Mouse (Mus musculus) midbrain, embryonic 12.5 days (tissue): ENCODE data around the gene Heatr3. TPM values are rescaled to one million over a fixed set of nuclear protein-coding genes. Genes with fewer than 3 reads are reported as not detected.
A peak's percentile ranks its signal among the peaks of the same experiment; 100 is the strongest.
"Not testable (repeated sequence)": the region's sequence is repeated elsewhere in the genome, so short reads cannot be mapped to it uniquely, and the experiment has no call there.

Experiments
- ATAC-seq: fragments of 200-750 bp; cut with Nextera tagmentation; 2 replicates; pipeline ENCODE4 v1.8.0; 2017; ENCODE audit warnings: low read depth, moderate TSS enrichment, moderate library complexity; ENCODE audit not compliant: low FRiP score
- H3K27ac ChIP-seq: fragments of 300-500 bp; sonication (generic); replicated peaks from 2 replicates; pipeline ENCODE4 v1.5.1; 2016; ENCODE audit warnings: mild to moderate bottlenecking
- H3K27me3 ChIP-seq: fragments of 300-500 bp; sonication (generic); 2 replicates; pipeline ENCODE4 v1.6.1; 2016; ENCODE audit warnings: mild to moderate bottlenecking
- H3K36me3 ChIP-seq: fragments of 300-500 bp; sonication (generic); 2 replicates; pipeline ENCODE4 v1.6.1; 2016
- H3K4me1 ChIP-seq: fragments of 300-500 bp; sonication (generic); 2 replicates; pipeline ENCODE4 v1.6.1; 2016
- H3K4me2 ChIP-seq: fragments of 300-500 bp; sonication (generic); replicated peaks from 2 replicates; pipeline ENCODE4 v1.6.1; 2016; ENCODE audit warnings: mild to moderate bottlenecking, moderate library complexity
- H3K4me3 ChIP-seq: fragments of 300-500 bp; sonication (generic); 2 replicates; pipeline ENCODE4 v1.5.1; 2016; ENCODE audit warnings: mild to moderate bottlenecking
- H3K9ac ChIP-seq: fragments of 300-500 bp; sonication (generic); replicated peaks from 2 replicates; pipeline ENCODE4 v1.6.1; 2016; ENCODE audit warnings: mild to moderate bottlenecking, moderate library complexity
- H3K9me3 ChIP-seq: fragments of 300-500 bp; sonication (generic); 2 replicates; pipeline ENCODE4 v1.6.1; 2016; ENCODE audit warnings: mild to moderate bottlenecking
- WGBS: fragments of 180-500 bp; shearing (Covaris S2); methylation state at CpG from one replicate; pipeline ENCODE4 v1.1.7; 2016; 5-methylcytosine and 5-hydroxymethylcytosine counted together
- polyA plus RNA-seq: library from polyadenylated mRNA; unstranded; fragments of >200 nt; fragmentation: Nextera tagmentation; extraction: Ambion mirVana; gene quantifications from 2 replicates; pipeline ENCODE4 v1.2.1, GENCODE M21; 2016

The Heatr3 gene
- polyA plus RNA-seq, 1 experiment from 2014 or later: 48.7 TPM

GRCm38 (mm10) chr8:88198551-88198944, 60.9 kb downstream of the Heatr3 start:
- Histone ChIP-seq H3K27me3 (no peaks in the 10 kb centered on the region), H3K9me3 (no peaks in the 10 kb centered on the region), H3K4me2 (peak overlapping the region; percentile 92), H3K36me3 (no peaks in the 10 kb centered on the region), H3K27ac (peak overlapping the region; percentile 97), H3K9ac (peak overlapping the region; percentile 85), H3K4me1 (peaks cover 26% of the 10 kb centered on the region), H3K4me3 (peak overlapping the region; percentile 76)
- ATAC-seq: peak; percentile 20; the same call in 1 of the 2 replicates
- under 1% methylated on average over 10 of the region's 10 CpGs for WGBS

- under 1% methylated on average over 86 of the region's 97 CpGs for WGBS
- peak within 1 kb of the TSS; percentile 85 for H3K9ac ChIP-seq
- ATAC-seq: peak; percentile 95
Measured at GRCm38 (mm10) chr8:88198945-88199571, 61.4 kb downstream of the Heatr3 start, which contains the start of gene Tent4b. Gene Tent4b, plus strand, starts transcription at chr8:88199213.

DNA sequence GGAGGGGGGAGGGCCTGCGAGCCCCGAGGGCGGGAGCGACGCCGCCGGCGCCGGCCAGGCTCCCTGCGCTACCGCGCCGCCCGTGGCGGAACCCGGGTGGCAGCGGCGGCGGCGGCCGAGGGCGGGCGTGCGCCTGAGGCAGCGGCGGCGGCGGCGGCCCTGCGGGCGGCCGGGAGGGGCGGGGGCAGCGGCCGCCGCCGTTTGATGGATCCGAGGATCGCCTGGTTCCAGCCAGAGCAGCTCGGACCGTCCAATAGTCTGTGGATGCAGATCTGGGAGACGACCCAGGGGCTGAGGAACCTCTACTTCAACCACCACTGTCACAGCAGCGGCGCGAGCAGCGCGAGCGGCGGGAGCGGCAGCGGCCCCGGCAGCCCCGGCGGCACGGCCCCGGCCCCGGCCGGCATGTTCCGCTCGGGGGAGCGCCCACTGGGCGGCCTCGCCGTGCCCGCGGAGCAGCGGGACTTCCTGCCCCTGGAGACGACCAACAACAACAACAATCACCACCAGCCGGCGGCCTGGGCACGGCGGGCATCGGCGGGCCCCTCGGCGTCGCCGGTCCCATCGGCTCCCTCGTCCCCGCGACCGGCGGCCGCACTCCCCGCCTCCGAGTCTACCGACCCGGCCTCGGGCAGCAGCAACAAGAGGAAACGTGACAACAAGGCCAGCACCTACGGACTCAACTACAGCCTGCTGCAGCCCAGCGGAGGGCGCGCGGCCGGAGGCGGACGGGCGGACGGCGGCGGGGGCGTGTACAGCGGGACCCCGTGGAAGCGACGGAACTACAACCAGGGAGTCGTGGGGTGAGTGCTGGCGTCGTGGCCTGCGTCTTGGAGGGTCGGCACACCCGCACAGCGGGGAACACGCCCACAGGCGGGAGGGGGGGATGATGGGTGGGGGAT, 62.3 kb downstream of the Heatr3 start:
- no peaks in the 10 kb centered on the region for H3K27me3 ChIP-seq
- ATAC-seq: peak; percentile 63
- peak overlapping the region; percentile 76 for H3K4me3 ChIP-seq
- no peaks in the 10 kb centered on the region for H3K36me3 ChIP-seq
- no peaks in the 10 kb centered on the region for H3K9me3 ChIP-seq
- H3K4me2 ChIP-seq: peak overlapping the region; percentile 92
- under 1% methylated on average over 75 of the region's 117 CpGs for WGBS
- peak overlapping the region; percentile 85 for H3K9ac ChIP-seq
- H3K4me1 ChIP-seq: peaks cover 36% of the 10 kb centered on the region
- peak overlapping the region; percentile 97 for H3K27ac ChIP-seq

More at GRCm38 (mm10) chr8:88198945-88199571, 61.4 kb downstream of the Heatr3 start, which contains the start of gene Tent4b:
- Histone ChIP-seq H3K4me3 (peak within 1 kb of the TSS; percentile 76), H3K9me3 (no peaks in the 10 kb centered on the region), H3K36me3 (no peaks in the 10 kb centered on the region), H3K4me1 (peaks cover 27% of the 10 kb centered on the region), H3K4me2 (peak within 1 kb of the TSS; percentile 92), H3K27ac (peak within 1 kb of the TSS; percentile 97), H3K27me3 (no peaks in the 10 kb centered on the region)

GRCm38 (mm10) chr8:88200724-88201495, 63.3 kb downstream of the Heatr3 start:
- peak overlapping the region; percentile 85 for H3K9ac ChIP-seq
- H3K27ac ChIP-seq: no peak overlapping the region
- ATAC-seq: no peak
- H3K36me3 ChIP-seq: no peaks in the 10 kb centered on the region
- peaks cover 37% of the 10 kb centered on the region for H3K4me1 ChIP-seq
- 15% methylated on average over 10 of the region's 10 CpGs for WGBS
- no peaks in the 10 kb centered on the region for H3K27me3 ChIP-seq
- peak overlapping the region; percentile 76 for H3K4me3 ChIP-seq
- H3K9me3 ChIP-seq: no peaks in the 10 kb centered on the region
- H3K4me2 ChIP-seq: peak overlapping the region; percentile 92

DNA sequence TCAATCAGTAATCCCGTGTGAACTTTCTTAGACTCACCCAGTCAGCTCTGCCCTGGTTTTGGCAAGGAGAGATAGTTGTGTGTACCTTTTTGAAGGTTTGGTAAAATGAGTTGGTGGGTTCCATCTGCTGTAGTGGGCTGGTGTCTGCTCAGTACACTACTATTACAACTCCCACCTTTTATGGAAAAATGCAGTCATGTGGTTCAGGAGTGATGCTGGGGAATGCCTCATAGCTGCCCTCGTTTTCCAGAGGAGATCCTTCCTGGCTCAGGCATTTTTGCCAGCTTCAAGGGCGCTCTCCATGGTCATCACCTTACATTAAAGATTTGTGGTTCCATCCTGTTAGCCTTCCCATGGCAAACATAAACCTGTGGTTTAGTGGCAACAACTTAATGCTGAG, 64.0 kb downstream of the Heatr3 start:
- no peaks in the 10 kb centered on the region for H3K36me3 ChIP-seq
- H3K9me3 ChIP-seq: no peaks in the 10 kb centered on the region
- peak overlapping the region; percentile 76 for H3K4me3 ChIP-seq
- ATAC-seq: no peak
- no peak overlapping the region; the same call in 1 of the 2 replicates for H3K9ac ChIP-seq
- H3K27me3 ChIP-seq: no peaks in the 10 kb centered on the region
- H3K4me1 ChIP-seq: peaks cover 40% of the 10 kb centered on the region
- peak overlapping the region; percentile 92 for H3K4me2 ChIP-seq
- no peak overlapping the region for H3K27ac ChIP-seq
- WGBS: 43% methylated on average over 3 of the region's 3 CpGs

DNA sequence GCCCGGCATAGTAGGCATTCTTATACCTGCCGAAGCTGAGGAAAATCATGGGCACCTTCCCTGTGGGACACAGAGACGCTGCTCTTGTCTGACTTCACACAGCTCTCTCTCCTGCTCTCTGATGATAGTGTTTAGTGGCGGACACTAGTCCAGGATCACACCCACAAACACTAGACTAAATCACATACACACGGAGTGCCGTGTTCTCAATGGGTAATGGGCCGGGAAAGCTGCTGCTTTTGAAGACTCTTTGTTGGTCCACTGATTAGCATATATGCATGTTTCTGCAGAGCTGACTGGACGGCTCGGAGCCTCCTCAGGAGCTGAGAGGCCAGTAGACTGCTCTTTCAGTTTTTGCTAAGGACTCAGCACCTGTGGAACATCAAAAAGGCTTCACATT, 68.4 kb downstream of the Heatr3 start:
- Histone ChIP-seq H3K9me3 (no peaks in the 10 kb centered on the region), H3K4me3 (no peak overlapping the region), H3K4me2 (no peak overlapping the region), H3K4me1 (peaks cover 31% of the 10 kb centered on the region), H3K27me3 (no peaks in the 10 kb centered on the region), H3K9ac (no peak overlapping the region), H3K27ac (no peak overlapping the region), H3K36me3 (0 out of 2 replicates have a peak, but pooled peaks cover 5% of the 10 kb centered on the region)
- 69% methylated on average over 9 of the region's 9 CpGs for WGBS
- no peak for ATAC-seq

DNA sequence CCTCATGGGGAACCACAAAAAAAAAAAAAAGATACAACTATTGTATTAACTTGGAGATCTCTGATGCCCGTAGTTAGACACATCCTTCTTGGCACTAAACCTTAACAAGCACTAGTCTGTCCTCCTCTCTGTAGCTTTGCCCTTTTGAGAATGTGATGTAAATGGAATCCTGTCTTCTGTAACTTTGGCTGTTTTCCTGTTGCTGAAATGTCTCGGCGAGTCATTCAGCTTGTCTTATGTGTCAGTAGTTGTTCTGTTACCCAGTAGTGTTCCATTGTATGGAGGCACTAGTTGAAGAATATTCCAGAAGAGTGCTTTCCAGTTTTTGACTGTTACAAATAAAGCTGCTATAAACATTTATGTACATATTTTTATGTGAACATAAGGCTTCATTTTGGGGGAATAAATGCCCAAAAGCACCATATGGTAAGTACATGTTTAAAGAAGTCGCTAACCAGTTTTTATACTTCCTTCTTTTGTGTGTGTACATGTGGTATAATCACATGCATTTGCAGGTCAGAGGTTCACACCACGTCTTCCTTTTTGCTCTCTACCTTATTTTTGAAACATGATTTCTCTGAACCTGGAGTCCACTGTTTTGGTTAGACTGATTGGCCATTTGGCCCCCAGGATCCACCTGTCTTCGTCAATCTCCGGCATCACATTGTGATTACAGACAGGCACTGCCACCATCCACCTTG, 69.6 kb downstream of the Heatr3 start:
- WGBS: 95% methylated on average over 7 of the region's 7 CpGs
- H3K36me3 ChIP-seq: 0 out of 2 replicates have a peak, but pooled peaks cover 5% of the 10 kb centered on the region
- no peak overlapping the region for H3K4me3 ChIP-seq
- H3K27ac ChIP-seq: no peak overlapping the region
- H3K9me3 ChIP-seq: no peaks in the 10 kb centered on the region
- H3K4me2 ChIP-seq: no peak overlapping the region
- peaks cover 18% of the 10 kb centered on the region for H3K4me1 ChIP-seq
- no peak for ATAC-seq
- no peak overlapping the region for H3K9ac ChIP-seq
- no peaks in the 10 kb centered on the region for H3K27me3 ChIP-seq

DNA sequence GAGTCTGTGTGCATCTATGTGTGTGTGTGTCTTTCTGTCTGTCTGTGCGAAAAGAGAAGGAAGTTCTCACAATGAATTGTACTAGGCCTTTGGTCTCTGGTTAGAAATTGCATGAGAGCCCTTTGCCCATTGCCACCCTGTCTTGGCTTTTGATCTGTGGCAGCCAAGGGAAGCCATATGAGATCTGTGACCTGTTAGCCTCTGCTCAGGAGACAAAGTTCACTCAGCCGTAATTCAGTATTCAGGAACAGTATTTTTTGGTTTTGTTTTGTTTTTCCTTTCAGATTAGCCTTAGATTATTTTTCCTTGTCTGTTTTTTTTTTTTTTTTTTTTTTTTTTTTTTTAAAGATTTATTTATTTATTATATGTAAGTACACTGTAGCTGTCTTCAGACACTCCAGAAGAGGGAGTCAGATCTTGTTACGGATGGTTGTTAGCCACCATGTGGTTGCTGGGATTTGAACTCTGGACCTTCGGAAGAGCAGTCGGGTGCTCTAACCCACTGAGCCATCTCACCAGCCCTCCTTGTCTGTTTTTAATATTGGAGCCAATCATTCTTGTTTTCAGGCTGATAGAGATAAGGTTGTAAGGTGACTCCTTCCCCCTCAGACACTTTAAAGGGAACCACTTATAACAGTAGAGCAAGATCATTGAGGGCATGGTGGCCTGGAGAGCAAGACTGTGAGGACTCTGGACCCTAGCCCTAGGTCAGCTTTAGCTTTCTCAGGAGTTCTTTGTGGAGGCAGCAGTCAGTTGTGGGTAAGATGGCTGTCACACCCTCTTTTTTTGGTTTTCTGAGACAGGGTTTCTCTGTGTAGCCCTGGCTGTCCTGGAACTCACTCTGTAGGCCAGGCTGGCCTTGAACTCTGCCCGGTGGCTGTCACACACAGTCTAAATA, 72.5 kb downstream of the Heatr3 start:
- not testable (repeated sequence) for H3K27me3 ChIP-seq, H3K27ac ChIP-seq, ATAC-seq, H3K4me2 ChIP-seq, H3K4me1 ChIP-seq, H3K9me3 ChIP-seq, H3K9ac ChIP-seq, H3K4me3 ChIP-seq, H3K36me3 ChIP-seq
- 89% methylated on average over 5 of the region's 6 CpGs for WGBS

- H3K9me3 ChIP-seq: no peaks in the 10 kb centered on the region
- 74% methylated on average over 4 of the region's 4 CpGs for WGBS
- no peaks in the 10 kb centered on the region for H3K27me3 ChIP-seq
- H3K4me2 ChIP-seq: no peak overlapping the region
- ATAC-seq: no peak
- H3K36me3 ChIP-seq: no peaks in the 10 kb centered on the region
- no peak overlapping the region for H3K4me3 ChIP-seq
- no peak overlapping the region for H3K27ac ChIP-seq
- H3K9ac ChIP-seq: no peak overlapping the region
- H3K4me1 ChIP-seq: peaks cover 25% of the 10 kb centered on the region
Measured at GRCm38 (mm10) chr8:88221353-88221752, 83.7 kb downstream of the Heatr3 start.
